ENCODE assay signal across 8 mouse cellular contexts in genomic region chr8:4252934-4253841, GRCm38 (mm10). TPM values are rescaled to one million over a fixed set of nuclear protein-coding genes. Genes with fewer than 3 reads are reported as not detected.
DNase-seq lines count a peak whose midpoint lies in the region; ATAC-seq and TF ChIP-seq lines count a peak whose summit lies in the region.

Gene Snapc2 (plus strand): TSS chr8:4253080.

- peak within 1 kb of the TSS; percentile 82 for H3K9ac ChIP-seq in ES-Bruce4 (ENCODE audit: low read depth, poor library complexity, severe bottlenecking)
- H3K9ac ChIP-seq in forebrain, embryonic 14.5 days (ENCODE audit: low read length) = peak within 1 kb of the TSS; percentile 81

- TF ChIP-seq POLR2A in ES-Bruce4 (IDR thresholded peaks at IDR 0.05; ENCODE audit: insufficient read depth, low read length) = no peak
- peak; percentile 65; the same call in 1 of the 2 replicates for TF ChIP-seq POLR2A in lung, adult 2 months (IDR thresholded peaks at IDR 0.05; ENCODE audit: borderline replicate concordance, extremely low read depth, low read depth, low read length)

- under 1% methylated on average over 65 of the region's 69 CpGs for WGBS in forebrain, embryonic 14.5 days
- WGBS in lung, adult 2 months = under 1% methylated on average over 69 of the region's 69 CpGs

- peaks cover 12% of the 10 kb centered on the region for H3K36me3 ChIP-seq in ES-Bruce4 (ENCODE audit: control insufficient read depth, insufficient read depth, low read length, poor library complexity, severe bottlenecking)
- peaks cover 46% of the 10 kb centered on the region for H3K36me3 ChIP-seq in forebrain, embryonic 14.5 days (ENCODE audit: control insufficient read depth, insufficient read depth, low read length)

- intact Hi-C loops in heart, postnatal 14 days (cut with DNase I) = loop anchor here (5.0 kb wide), 1 partner anchor 61 kb away; no protein-coding TSS in a partner anchor

- peak within 1 kb of the TSS; percentile 93 for H3K4me3 ChIP-seq in ES-Bruce4 (ENCODE audit: low read depth, low read length)
- peak within 1 kb of the TSS; percentile 90 for H3K4me3 ChIP-seq in forebrain, embryonic 14.5 days (ENCODE audit: low read depth, low read length)
- H3K4me3 ChIP-seq in lung, adult 2 months (replicated peaks; ENCODE audit: extremely low read depth, low read depth, low read length) = peak within 1 kb of the TSS; percentile 79

- no peaks in the 10 kb centered on the region for H3K27me3 ChIP-seq in ES-Bruce4 (ENCODE audit: control insufficient read depth, insufficient read depth, low read length, poor library complexity, severe bottlenecking)
- H3K27me3 ChIP-seq in forebrain, embryonic 14.5 days (replicated peaks; ENCODE audit: control insufficient read depth, insufficient read depth, low read length) = no peaks in the 10 kb centered on the region

- ATAC-seq in cerebellum, adult (ENCODE audit: insufficient number of reproducible peaks, low FRiP score, low TSS enrichment) = peak; percentile 65
- peak; percentile 92 for ATAC-seq in forebrain, embryonic 14.5 days
- peak; percentile 84 for ATAC-seq in neutrophil, adult 5-6 weeks (ENCODE audit: extremely low read depth, insufficient number of reproducible peaks, low FRiP score, poor library complexity, severe bottlenecking)

- H3K27ac ChIP-seq in ES-Bruce4 (ENCODE audit: insufficient read depth, low read length) = no peak within 1 kb of the TSS
- peak within 1 kb of the TSS; percentile 92 for H3K27ac ChIP-seq in forebrain, embryonic 14.5 days (ENCODE audit: low read depth, low read length)

- H3K4me1 ChIP-seq in ES-Bruce4 (ENCODE audit: control insufficient read depth, insufficient read depth, low read length) = peaks cover 1% of the 10 kb centered on the region
- H3K4me1 ChIP-seq in forebrain, embryonic 14.5 days (ENCODE audit: control insufficient read depth, insufficient read depth, low read length) = peaks cover 22% of the 10 kb centered on the region
- peaks cover 7% of the 10 kb centered on the region for H3K4me1 ChIP-seq in lung, adult 2 months (ENCODE audit: control insufficient read depth, insufficient read depth, low read length)

- no peaks in the 10 kb centered on the region for H3K9me3 ChIP-seq in ES-Bruce4 (replicated peaks; ENCODE audit: control insufficient read depth, insufficient read depth, low read length, poor library complexity, severe bottlenecking)
- no peaks in the 10 kb centered on the region for H3K9me3 ChIP-seq in forebrain, embryonic 14.5 days (replicated peaks; ENCODE audit: control insufficient read depth, low read length)

- peak within 1 kb of the TSS; percentile 68 for H3K4me2 ChIP-seq in forebrain, embryonic 14.5 days (ENCODE audit: low read length)

- no peak for TF ChIP-seq EP300 in ES-Bruce4 (IDR thresholded peaks at IDR 0.05; ENCODE audit: insufficient read depth, low read depth, low read length)

- peak; percentile 98 for DNase-seq in forebrain, embryonic 14.5 days (ENCODE audit: low spot score)
- DNase-seq in heart, postnatal 14 days = peak; percentile 95 to 96
- peak; percentile 93 to 96 for DNase-seq in layer of hippocampus, adult 18-20 months (ENCODE audit: low spot score in 2 of 2)
- DNase-seq in lung, adult 2 months = peak; percentile 97
- peak; percentile 90 to 91 for DNase-seq in thymus, adult 18-20 months

- TF ChIP-seq CTCF in ES-Bruce4 (IDR thresholded peaks at IDR 0.05; ENCODE audit: low read depth, low read length) = no peak
- TF ChIP-seq CTCF in lung, adult 2 months (IDR thresholded peaks at IDR 0.05; ENCODE audit: insufficient read depth, low read length) = no peak

RNA-seq across cellular contexts. Expression of gene Snapc2, which starts in this region (rescaled TPM):
- 26.8 and 29.0 TPM in 2 replicates for polyA plus RNA-seq in ES-Bruce4 (2011; ENCODE audit: insufficient read depth, insufficient read length, low read depth, missing spikeins)
- polyA plus RNA-seq in forebrain, embryonic 14.5 days (2014; fragmentation: Nextera tagmentation; extraction: Ambion mirVana) = 59.9 and 81.8 TPM in 2 replicates
- 10 to 100 TPM; 14.4 to 14.5 TPM for total RNA-seq in heart, postnatal 14 days (2021)
- 10 to 100 TPM; 28.9 to 31.1 TPM for total RNA-seq in layer of hippocampus, adult 18-20 months (2021)
- 25.0 and 34.5 TPM in 2 replicates for polyA plus RNA-seq in lung, adult 2 months (2012; rRNA removed)
- 6.8 and 15.7 TPM in 2 replicates for total RNA-seq in neutrophil, adult 5-6 weeks (2017)
